Mouse (Mus musculus): Measurements from ENCODE around the gene Egr2. TPM values are rescaled to one million over a fixed set of nuclear protein-coding genes. Genes with fewer than 3 reads are reported as not detected.

Egr2 gene
- polyA plus RNA-seq, 1 experiment from 2014 or later: 0.58 TPM

DNA sequence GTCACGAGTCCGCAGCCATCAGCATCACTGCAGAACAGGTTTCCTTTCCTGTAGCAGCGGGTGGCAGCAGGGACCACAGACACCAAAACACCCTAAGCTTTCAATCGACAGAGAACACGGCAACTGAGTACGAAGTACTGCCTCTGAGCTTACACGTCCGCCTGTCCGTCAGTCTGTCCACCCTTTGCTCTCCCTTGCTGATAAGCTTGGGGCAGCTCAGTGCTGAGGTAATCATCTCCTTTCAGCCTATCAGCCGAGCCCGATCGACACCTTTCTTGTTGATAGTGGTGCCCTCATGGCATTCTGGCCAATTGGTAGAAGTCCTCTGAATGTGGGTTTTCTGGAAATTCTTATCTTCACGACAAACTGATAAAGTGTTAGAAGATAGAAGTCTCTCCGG is 36.2 kb downstream of the Egr2 start:
- Histone ChIP-seq H3K27ac (replicated peaks) (no peak overlapping the region), H3K9ac (ENCODE audit: low read length) (no peak overlapping the region), H3K4me2 (replicated peaks; ENCODE audit: low read depth) (no peak overlapping the region), H3K4me1 (replicated peaks; ENCODE audit: control insufficient read depth, insufficient read depth) (no peaks in the 10 kb centered on the region), H3K9me3 (ENCODE audit: control insufficient read depth, low read length) (no peaks in the 10 kb centered on the region), H3K4me3 (ENCODE audit: low read depth, low read length) (no peak overlapping the region), H3K36me3 (ENCODE audit: control insufficient read depth, insufficient read depth, low read length) (no peaks in the 10 kb centered on the region), H3K27me3 (ENCODE audit: control insufficient read depth, insufficient read depth, low read length) (no peaks in the 10 kb centered on the region)
- ATAC-seq (ENCODE audit: low FRiP score, low TSS enrichment) (no peak), DNase-seq (ENCODE audit: low spot score) (no peak)
- 78% methylated on average over 14 of the region's 14 CpGs for WGBS
- TF ChIP-seq CTCF (IDR thresholded peaks at IDR 0.05; ENCODE audit: low read depth) (no peak), EP300 (optimal IDR thresholded peaks at IDR 0.05) (no peak)

DNA sequence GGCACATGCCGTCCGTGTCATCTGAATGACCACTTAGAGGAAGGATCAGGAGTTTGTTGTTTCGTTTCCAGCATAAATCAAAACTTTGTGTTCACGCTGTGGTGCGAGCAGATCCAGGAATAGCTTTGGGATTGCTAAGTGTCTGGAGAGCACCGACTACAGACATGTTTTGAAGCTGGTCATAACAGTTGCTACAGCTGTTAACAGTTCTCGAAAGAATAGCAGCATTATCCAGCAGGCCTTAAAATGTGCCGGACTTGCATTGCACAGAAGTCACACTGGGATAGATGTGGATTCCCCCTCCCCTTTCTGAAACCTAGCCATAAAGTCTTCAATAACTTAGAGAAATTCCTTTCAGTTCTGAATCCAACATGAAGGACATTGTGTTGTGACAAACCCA is 38.0 kb downstream of the Egr2 start:
- Histone ChIP-seq H3K4me3 (ENCODE audit: low read depth, low read length) (no peak overlapping the region), H3K27me3 (ENCODE audit: control insufficient read depth, insufficient read depth, low read length) (no peaks in the 10 kb centered on the region), H3K9me3 (ENCODE audit: control insufficient read depth, low read length) (no peaks in the 10 kb centered on the region), H3K27ac (replicated peaks) (no peak overlapping the region), H3K9ac (ENCODE audit: low read length) (no peak overlapping the region), H3K36me3 (ENCODE audit: control insufficient read depth, insufficient read depth, low read length) (no peaks in the 10 kb centered on the region), H3K4me1 (replicated peaks; ENCODE audit: control insufficient read depth, insufficient read depth) (no peaks in the 10 kb centered on the region), H3K4me2 (replicated peaks; ENCODE audit: low read depth) (no peak overlapping the region)
- TF ChIP-seq CTCF (IDR thresholded peaks at IDR 0.05; ENCODE audit: low read depth) (no peak), EP300 (optimal IDR thresholded peaks at IDR 0.05) (no peak)
- DNase-seq (ENCODE audit: low spot score) (no peak), ATAC-seq (ENCODE audit: low FRiP score, low TSS enrichment) (no peak)
- 48% methylated on average over 8 of the region's 8 CpGs for WGBS

DNA sequence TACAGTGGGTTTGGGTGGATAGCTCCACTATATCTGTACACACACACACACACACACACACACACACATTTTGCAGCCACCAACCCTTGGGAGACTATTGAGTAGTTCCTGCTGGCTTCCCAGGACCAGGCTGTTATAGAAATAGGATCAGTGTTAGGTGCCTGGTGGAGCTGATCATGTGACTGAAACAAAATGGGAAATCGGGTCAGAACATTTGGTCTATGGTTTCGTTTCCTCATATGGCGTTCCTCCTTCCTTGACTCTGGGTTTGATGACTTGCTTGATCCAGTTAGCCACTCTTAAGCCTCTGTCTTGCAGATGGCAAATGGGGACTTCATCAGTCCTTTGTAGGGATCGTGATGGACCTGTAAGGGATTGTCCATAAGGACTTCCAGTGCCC is 44.6 kb downstream of the Egr2 start:
- Histone ChIP-seq H3K9me3 (ENCODE audit: control insufficient read depth, low read length) (no peaks in the 10 kb centered on the region), H3K4me1 (replicated peaks; ENCODE audit: control insufficient read depth, insufficient read depth) (no peaks in the 10 kb centered on the region), H3K4me2 (replicated peaks; ENCODE audit: low read depth) (no peak overlapping the region), H3K9ac (ENCODE audit: low read length) (no peak overlapping the region), H3K4me3 (ENCODE audit: low read depth, low read length) (no peak overlapping the region), H3K27ac (replicated peaks) (no peak overlapping the region), H3K27me3 (ENCODE audit: control insufficient read depth, insufficient read depth, low read length) (no peaks in the 10 kb centered on the region), H3K36me3 (ENCODE audit: control insufficient read depth, insufficient read depth, low read length) (no peaks in the 10 kb centered on the region)
- ATAC-seq (ENCODE audit: low FRiP score, low TSS enrichment) (no peak), DNase-seq (ENCODE audit: low spot score) (no peak)
- WGBS: 96% methylated on average over 4 of the region's 4 CpGs
- TF ChIP-seq EP300 (optimal IDR thresholded peaks at IDR 0.05): no peak
- no peak for TF ChIP-seq CTCF (IDR thresholded peaks at IDR 0.05; ENCODE audit: low read depth)

DNA sequence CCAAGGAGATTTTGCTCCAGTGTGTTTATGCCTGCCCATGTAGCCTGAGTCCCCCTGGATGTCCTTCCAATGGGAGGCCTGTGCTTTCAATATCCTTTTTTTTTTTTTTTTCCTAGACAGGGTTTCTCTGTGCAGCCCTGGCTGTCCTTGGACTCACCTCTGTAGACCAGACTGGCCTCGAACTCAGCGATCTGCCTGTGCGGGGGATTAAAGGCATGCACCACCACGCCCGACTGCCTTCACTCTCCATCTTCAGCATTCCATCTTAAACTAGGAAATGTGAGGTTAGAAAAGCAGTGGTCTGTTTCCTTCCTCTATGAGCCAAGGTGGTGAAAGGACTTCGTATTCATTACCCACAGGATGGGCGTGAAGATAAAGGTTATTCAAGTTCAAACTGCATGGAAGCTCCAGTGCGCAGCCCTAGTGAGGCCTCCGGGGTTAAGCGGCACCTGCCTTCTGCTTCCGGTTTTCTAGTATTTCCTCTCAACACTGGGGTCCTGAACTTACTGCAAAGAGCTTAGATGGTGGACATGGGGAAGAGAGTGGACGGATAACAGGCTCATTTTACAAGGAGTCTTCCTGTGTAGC is 46.5 kb downstream of the Egr2 start:
- DNase-seq (ENCODE audit: low spot score) (no peak), ATAC-seq (ENCODE audit: low FRiP score, low TSS enrichment) (no peak)
- Histone ChIP-seq H3K9ac (ENCODE audit: low read length) (no peak overlapping the region), H3K27ac (replicated peaks) (no peak overlapping the region), H3K4me1 (replicated peaks; ENCODE audit: control insufficient read depth, insufficient read depth) (no peaks in the 10 kb centered on the region), H3K36me3 (ENCODE audit: control insufficient read depth, insufficient read depth, low read length) (no peaks in the 10 kb centered on the region), H3K4me2 (replicated peaks; ENCODE audit: low read depth) (no peak overlapping the region), H3K9me3 (ENCODE audit: control insufficient read depth, low read length) (no peaks in the 10 kb centered on the region), H3K27me3 (ENCODE audit: control insufficient read depth, insufficient read depth, low read length) (no peaks in the 10 kb centered on the region), H3K4me3 (ENCODE audit: low read depth, low read length) (no peak overlapping the region)
- TF ChIP-seq EP300 (optimal IDR thresholded peaks at IDR 0.05) (no peak), CTCF (IDR thresholded peaks at IDR 0.05; ENCODE audit: low read depth) (no peak)
- 71% methylated on average over 12 of the region's 12 CpGs for WGBS

DNA sequence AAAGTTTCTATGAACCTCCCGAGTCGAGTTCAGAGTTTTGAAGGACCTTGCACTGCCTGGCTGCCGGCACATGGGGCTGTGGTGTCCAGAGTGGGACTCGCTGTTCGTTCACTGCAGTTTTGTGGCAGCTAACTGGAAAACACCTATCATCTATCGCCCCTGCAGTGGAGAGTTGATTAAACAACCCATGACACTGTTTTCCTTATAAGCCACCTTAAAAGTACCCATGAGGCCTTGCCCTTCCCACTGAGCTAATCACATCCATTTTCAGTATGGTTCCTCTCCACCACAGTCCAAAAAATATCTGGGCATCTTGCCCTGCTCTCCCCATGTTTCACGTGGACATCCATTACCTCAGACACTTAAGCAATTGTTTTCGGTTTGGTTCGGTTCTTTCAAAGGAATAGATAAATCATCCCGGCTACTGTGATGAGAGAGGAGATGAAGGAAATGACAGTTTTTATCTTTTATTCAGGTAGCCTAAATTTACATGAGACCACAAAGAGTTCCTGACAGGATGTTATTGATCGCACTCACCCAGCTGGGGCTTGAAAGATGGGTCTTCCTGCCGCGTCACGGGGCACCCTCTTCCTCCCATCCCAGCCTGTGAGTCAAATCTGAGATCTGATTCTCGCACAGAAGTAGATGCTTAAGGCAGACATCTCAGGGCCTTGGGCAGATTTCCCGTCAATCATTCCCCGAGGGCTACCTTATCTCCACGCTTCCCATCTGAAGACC is 50.8 kb downstream of the Egr2 start:
- Histone ChIP-seq H3K9ac (ENCODE audit: low read length) (no peak overlapping the region), H3K4me2 (replicated peaks; ENCODE audit: low read depth) (no peak overlapping the region), H3K27me3 (ENCODE audit: control insufficient read depth, insufficient read depth, low read length) (no peaks in the 10 kb centered on the region), H3K36me3 (ENCODE audit: control insufficient read depth, insufficient read depth, low read length) (no peaks in the 10 kb centered on the region), H3K4me1 (replicated peaks; ENCODE audit: control insufficient read depth, insufficient read depth) (no peaks in the 10 kb centered on the region), H3K9me3 (ENCODE audit: control insufficient read depth, low read length) (no peaks in the 10 kb centered on the region), H3K27ac (replicated peaks) (no peak overlapping the region), H3K4me3 (ENCODE audit: low read depth, low read length) (no peak overlapping the region)
- DNase-seq (ENCODE audit: low spot score) (no peak), ATAC-seq (ENCODE audit: low FRiP score, low TSS enrichment) (no peak)
- 78% methylated on average over 18 of the region's 18 CpGs for WGBS
- TF ChIP-seq EP300 (optimal IDR thresholded peaks at IDR 0.05) (no peak), CTCF (IDR thresholded peaks at IDR 0.05; ENCODE audit: low read depth) (no peak)

Other genes with a start within 250 kb of the Egr2 start
- gene Ado, start 13.5 kb downstream of the Egr2 start, polyA plus RNA-seq (2015; fragmentation: Nextera tagmentation; extraction: Ambion mirVana): 23.6 and 24.2 TPM in 2 replicates